Mouse (Mus musculus) CD8-positive naive resting alpha-beta T cell, adult 57 days (primary cell): ENCODE data around the gene Rgcc. TPM values are rescaled to one million over a fixed set of nuclear protein-coding genes. Genes with fewer than 3 reads are reported as not detected.

Experiments used
- total RNA-seq: library from RNA; stranded (reverse); gene quantifications from one replicate; pipeline ENCODE4 v1.2.4, GENCODE M21; 2023

Gene Rgcc
- total RNA-seq: 685 TPM

GRCm38 (mm10) chr14:79301466-79301875 is at the start of gene Rgcc:
Gene Rgcc, minus strand, starts transcription at chr14:79301645.

Other genes with a start within 250 kb of the Rgcc start
- gene Zfp957, start 54.3 kb downstream of the Rgcc start, total RNA-seq: not detected
- 48.6 TPM for gene Naa16, start 89.1 kb upstream of the Rgcc start, total RNA-seq
- 1.9 TPM for gene Mtrf1, start 96.1 kb upstream of the Rgcc start, total RNA-seq
- gene Kbtbd7, start 124.9 kb upstream of the Rgcc start, total RNA-seq: 8.8 TPM
- 0.34 TPM for gene Kbtbd6, start 150.2 kb upstream of the Rgcc start, total RNA-seq
- 242 TPM for gene Elf1, start 179.5 kb upstream of the Rgcc start, total RNA-seq
- 26.7 TPM for gene Wbp4, start 179.9 kb upstream of the Rgcc start, total RNA-seq